Mouse (Mus musculus): ENCODE results near the gene Gla.

DNA sequence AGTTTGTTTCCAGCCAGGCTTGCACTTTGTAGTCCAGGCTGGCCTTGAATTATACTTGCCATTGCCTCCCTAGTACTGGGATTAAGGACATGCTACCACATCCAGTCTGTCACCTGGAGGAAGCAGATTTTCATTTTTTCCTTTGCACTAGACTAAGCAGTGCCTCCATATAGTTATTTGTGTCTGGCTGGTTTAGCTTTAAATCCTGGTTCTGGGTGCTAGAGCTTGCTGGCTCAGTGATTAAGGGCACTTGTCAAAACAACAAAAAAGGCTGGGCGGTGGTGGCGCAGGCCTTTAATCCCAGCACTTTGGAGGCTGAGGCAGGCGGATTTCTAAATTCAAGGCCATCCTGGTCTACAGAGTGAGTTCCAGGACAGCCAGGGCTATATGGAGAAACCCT lies 11.9 kb downstream of the Gla start:
- TF ChIP-seq CTCF (IDR thresholded peaks at IDR 0.05) (no peak), POLR2A (IDR thresholded peaks at IDR 0.05; ENCODE audit: insufficient read depth, low read depth, low read length) (no peak)
